Mouse (Mus musculus): ENCODE measurements around the gene Zc3h12a. TPM values are rescaled to one million over a fixed set of nuclear protein-coding genes. Genes with fewer than 3 reads are reported as not detected.

Zc3h12a gene
- polyA plus RNA-seq, 1 experiment from 2014 or later: 0.61 TPM

DNA sequence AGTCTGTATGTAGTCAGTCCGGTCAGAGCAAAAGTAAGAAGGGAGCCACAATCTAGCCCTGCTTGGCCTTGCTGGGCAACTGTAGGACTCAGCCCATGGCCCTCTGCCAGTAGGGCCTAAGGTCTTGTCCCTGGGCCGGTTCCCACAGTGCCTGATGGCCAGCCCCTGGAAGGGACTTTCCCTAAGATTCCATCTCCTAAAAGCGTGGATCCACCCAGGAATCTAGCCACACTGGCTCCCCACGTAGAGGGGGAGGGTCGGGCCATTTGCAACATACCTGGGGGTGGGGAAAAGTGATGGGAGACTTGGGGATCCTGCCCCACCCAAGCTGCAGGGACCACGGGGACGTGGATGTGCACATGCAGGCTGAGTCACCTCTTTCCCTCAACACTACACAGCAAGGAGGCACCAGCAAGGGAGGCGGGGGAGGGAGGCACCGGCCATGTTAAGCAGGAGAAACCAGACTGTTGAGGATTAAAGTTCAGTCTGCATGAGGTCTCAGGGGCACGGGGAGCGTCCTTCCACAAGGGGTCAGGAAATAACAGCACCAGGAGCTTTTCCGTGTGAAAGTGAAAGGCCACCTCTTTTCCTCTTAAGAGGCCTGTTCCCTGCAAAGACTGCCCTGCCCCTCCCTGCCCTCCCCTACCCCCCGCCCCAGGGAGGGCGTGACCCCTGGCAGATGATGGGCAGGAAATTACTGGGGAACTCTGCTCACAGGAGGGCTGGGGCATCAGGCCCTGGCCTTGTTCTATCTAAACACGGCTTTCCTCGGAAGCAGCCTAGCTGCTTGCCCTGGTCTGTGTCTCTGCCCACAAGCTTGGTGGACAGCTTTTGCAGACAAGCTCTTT lies 5.0 kb downstream of the Zc3h12a start:
- Histone ChIP-seq H3K27ac (ENCODE audit: low read depth, low read length) (no peak overlapping the region), H3K4me1 (ENCODE audit: control insufficient read depth, insufficient read depth, low read length) (peaks cover 20% of the 10 kb centered on the region), H3K9me3 (ENCODE audit: control insufficient read depth, low read length) (no peaks in the 10 kb centered on the region), H3K9ac (ENCODE audit: low read depth, low read length) (peak overlapping the region; percentile 28; the same call in 1 of the 2 replicates), H3K4me3 (ENCODE audit: low read length) (no peak overlapping the region), H3K4me2 (replicated peaks; ENCODE audit: low read depth, low read length) (no peak overlapping the region), H3K27me3 (ENCODE audit: control insufficient read depth, insufficient read depth, low read length) (0 out of 2 replicates have a peak, but pooled peaks cover 5% of the 10 kb centered on the region), H3K36me3 (ENCODE audit: control insufficient read depth, insufficient read depth, low read length) (no peaks in the 10 kb centered on the region)
- WGBS: 17% methylated on average over 16 of the region's 16 CpGs
- ATAC-seq (ENCODE audit: low FRiP score, low TSS enrichment): no peak

DNA sequence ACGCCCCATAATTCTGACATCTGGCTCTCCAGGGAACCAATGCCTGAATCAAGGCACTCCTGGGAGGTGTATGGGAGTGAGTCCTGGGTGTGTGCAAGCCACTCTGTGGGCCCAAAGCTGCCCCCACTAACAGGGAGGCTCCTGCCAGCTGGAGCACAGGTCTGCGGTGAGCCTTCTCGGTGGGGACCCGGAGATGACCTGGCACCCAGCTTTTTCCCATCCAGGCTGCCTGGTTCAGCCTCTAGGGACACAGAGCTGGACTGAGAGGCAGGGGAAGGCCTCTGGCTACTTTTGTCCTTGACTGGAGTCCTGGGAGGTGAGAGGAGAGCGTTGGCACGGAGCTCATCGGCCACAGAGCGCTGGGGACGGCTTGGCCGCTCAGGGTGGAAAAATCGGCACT lies 7.9 kb downstream of the Zc3h12a start:
- WGBS: 90% methylated on average over 11 of the region's 11 CpGs
- Histone ChIP-seq H3K27me3 (ENCODE audit: control insufficient read depth, insufficient read depth, low read length) (no peaks in the 10 kb centered on the region), H3K27ac (ENCODE audit: low read depth, low read length) (no peak overlapping the region), H3K4me3 (ENCODE audit: low read length) (no peak overlapping the region), H3K4me2 (replicated peaks; ENCODE audit: low read depth, low read length) (no peak overlapping the region), H3K4me1 (ENCODE audit: control insufficient read depth, insufficient read depth, low read length) (peaks cover 18% of the 10 kb centered on the region), H3K9me3 (ENCODE audit: control insufficient read depth, low read length) (no peaks in the 10 kb centered on the region), H3K36me3 (ENCODE audit: control insufficient read depth, insufficient read depth, low read length) (no peaks in the 10 kb centered on the region), H3K9ac (ENCODE audit: low read depth, low read length) (no peak overlapping the region)
- ATAC-seq (ENCODE audit: low FRiP score, low TSS enrichment): no peak

DNA sequence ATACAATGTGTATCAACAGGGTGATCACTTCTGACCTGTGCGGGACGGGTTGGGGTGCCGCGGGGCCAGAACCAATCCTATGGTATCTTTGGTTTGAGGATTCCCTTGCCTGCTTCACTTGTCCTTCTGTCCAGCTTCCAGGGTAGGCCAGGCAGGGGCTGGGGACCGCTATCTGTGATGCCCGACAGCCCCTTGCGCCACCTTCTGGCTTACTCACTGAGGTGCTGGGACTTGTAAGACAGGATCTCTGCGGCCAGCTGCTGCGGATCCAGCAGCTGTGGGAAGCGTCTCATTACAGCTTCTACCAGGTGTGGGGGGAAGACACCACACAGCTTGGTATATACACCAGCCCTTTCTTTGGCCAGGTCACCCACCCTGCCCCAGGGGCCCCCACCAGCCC lies 8.6 kb downstream of the Zc3h12a start:
- ATAC-seq (ENCODE audit: low FRiP score, low TSS enrichment): 0 out of 2 replicates have a peak, but pooled peaks have one; percentile 5
- no peak overlapping the region for H3K4me2 ChIP-seq (replicated peaks; ENCODE audit: low read depth, low read length)
- no peak overlapping the region for H3K9ac ChIP-seq (ENCODE audit: low read depth, low read length)
- peaks cover 22% of the 10 kb centered on the region for H3K4me1 ChIP-seq (ENCODE audit: control insufficient read depth, insufficient read depth, low read length)
- no peaks in the 10 kb centered on the region for H3K27me3 ChIP-seq (ENCODE audit: control insufficient read depth, insufficient read depth, low read length)
- H3K4me3 ChIP-seq (ENCODE audit: low read length): no peak overlapping the region
- no peak overlapping the region for H3K27ac ChIP-seq (ENCODE audit: low read depth, low read length)
- H3K36me3 ChIP-seq (ENCODE audit: control insufficient read depth, insufficient read depth, low read length): no peaks in the 10 kb centered on the region
- 31% methylated on average over 10 of the region's 10 CpGs for WGBS
- no peaks in the 10 kb centered on the region for H3K9me3 ChIP-seq (ENCODE audit: control insufficient read depth, low read length)

DNA sequence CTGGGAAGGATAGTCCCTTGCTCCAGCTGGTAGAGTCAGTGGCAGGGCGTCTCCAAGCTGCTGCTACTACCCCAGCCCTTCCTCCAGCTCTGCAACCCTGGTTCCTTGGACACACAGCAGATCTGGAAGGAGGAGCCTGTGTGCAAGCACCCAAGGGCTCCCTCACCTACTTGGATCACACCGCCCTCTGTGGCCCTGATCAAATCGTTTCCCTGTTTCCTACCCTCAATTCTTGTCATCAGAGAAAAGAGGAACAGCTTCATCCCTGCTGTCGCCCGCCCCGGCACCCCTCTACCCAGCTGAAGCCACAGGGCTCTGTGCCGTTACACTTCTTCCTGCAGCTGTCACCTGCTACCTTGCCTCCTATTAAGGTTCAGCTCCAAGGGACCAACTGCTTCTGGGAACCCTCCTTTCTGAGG lies 9.7 kb downstream of the Zc3h12a start:
- H3K27me3 ChIP-seq (ENCODE audit: control insufficient read depth, insufficient read depth, low read length): no peaks in the 10 kb centered on the region
- H3K4me1 ChIP-seq (ENCODE audit: control insufficient read depth, insufficient read depth, low read length): peaks cover 20% of the 10 kb centered on the region
- no peak overlapping the region for H3K4me2 ChIP-seq (replicated peaks; ENCODE audit: low read depth, low read length)
- H3K36me3 ChIP-seq (ENCODE audit: control insufficient read depth, insufficient read depth, low read length): no peaks in the 10 kb centered on the region
- WGBS: 89% methylated on average over 7 of the region's 7 CpGs
- H3K27ac ChIP-seq (ENCODE audit: low read depth, low read length): no peak overlapping the region
- ATAC-seq (ENCODE audit: low FRiP score, low TSS enrichment): no peak
- no peaks in the 10 kb centered on the region for H3K9me3 ChIP-seq (ENCODE audit: control insufficient read depth, low read length)
- H3K9ac ChIP-seq (ENCODE audit: low read depth, low read length): no peak overlapping the region
- no peak overlapping the region for H3K4me3 ChIP-seq (ENCODE audit: low read length)

DNA sequence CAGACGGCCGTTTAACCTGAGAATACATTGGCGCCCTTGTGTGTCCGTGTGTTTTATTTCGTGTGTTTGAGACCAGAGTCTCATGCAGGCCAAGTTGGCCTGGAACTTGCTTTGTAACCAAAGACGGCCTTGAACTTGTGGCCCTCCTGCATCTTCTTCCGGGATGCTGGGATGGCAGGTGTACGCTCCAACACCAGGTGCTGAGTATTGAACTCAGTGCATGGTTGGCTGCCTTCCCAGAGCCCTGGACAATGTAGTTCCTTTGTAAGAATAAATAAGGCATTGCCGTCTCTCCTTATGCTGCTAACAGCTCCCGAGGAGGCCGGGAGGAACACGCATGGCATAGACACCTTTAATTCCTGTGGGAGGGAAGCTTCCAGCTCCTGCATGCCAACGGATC lies 10.7 kb downstream of the Zc3h12a start:
- no peak for ATAC-seq (ENCODE audit: low FRiP score, low TSS enrichment)
- WGBS: 76% methylated on average over 13 of the region's 13 CpGs

DNA sequence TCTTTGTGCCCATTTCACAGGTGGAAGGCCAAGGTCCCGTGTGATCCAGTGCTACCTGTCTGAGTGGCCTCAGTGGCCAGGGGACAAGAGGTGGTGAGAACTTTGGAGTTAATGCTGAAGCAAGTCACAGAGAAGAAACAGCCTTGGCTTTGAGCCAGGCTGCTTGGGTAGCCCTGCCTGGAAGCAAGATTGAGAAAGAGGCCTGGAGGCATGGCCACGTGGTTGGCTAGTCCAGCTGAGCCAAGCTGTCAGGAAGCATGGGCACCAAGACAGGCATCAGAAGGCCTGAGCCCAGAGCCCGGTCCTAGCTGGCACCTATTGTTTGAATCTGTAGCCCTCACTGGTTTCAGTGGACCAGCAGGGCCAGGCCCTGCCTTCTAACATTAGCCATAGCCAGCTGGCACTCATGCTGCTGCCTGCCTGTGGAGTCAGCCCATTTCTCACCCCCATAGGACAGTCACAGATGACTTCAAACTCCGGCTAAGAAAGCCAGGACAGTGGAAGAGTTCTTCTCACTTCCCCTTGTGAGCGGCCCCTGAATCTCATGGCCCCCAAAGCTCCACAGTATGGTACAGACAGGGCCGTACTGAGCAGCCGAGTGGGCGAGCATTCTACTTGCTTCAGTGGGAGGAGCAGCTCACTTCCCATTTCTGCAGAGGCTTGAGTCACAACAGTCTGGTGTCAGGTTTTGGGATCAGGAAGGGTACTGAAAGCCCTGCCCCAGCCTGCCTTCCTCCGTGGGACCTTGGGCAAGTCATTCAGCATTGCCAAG lies 11.4 kb downstream of the Zc3h12a start:
- H3K4me3 ChIP-seq (ENCODE audit: low read length): no peak overlapping the region
- WGBS: 69% methylated on average over 9 of the region's 9 CpGs
- peaks cover 12% of the 10 kb centered on the region for H3K4me1 ChIP-seq (ENCODE audit: control insufficient read depth, insufficient read depth, low read length)
- H3K36me3 ChIP-seq (ENCODE audit: control insufficient read depth, insufficient read depth, low read length): no peaks in the 10 kb centered on the region
- no peaks in the 10 kb centered on the region for H3K9me3 ChIP-seq (ENCODE audit: control insufficient read depth, low read length)
- H3K27ac ChIP-seq (ENCODE audit: low read depth, low read length): no peak overlapping the region
- H3K27me3 ChIP-seq (ENCODE audit: control insufficient read depth, insufficient read depth, low read length): no peaks in the 10 kb centered on the region
- H3K4me2 ChIP-seq (replicated peaks; ENCODE audit: low read depth, low read length): no peak overlapping the region
- no peak overlapping the region for H3K9ac ChIP-seq (ENCODE audit: low read depth, low read length)
- ATAC-seq (ENCODE audit: low FRiP score, low TSS enrichment): no peak; the same call in 1 of the 2 replicates

More for the DNA sequence above, 10.7 kb downstream of the Zc3h12a start:
- Histone ChIP-seq H3K36me3 (ENCODE audit: control insufficient read depth, insufficient read depth, low read length) (no peaks in the 10 kb centered on the region), H3K4me2 (replicated peaks; ENCODE audit: low read depth, low read length) (no peak overlapping the region), H3K4me3 (ENCODE audit: low read length) (no peak overlapping the region), H3K27me3 (ENCODE audit: control insufficient read depth, insufficient read depth, low read length) (no peaks in the 10 kb centered on the region), H3K9ac (ENCODE audit: low read depth, low read length) (no peak overlapping the region), H3K4me1 (ENCODE audit: control insufficient read depth, insufficient read depth, low read length) (peaks cover 12% of the 10 kb centered on the region), H3K9me3 (ENCODE audit: control insufficient read depth, low read length) (no peaks in the 10 kb centered on the region), H3K27ac (ENCODE audit: low read depth, low read length) (no peak overlapping the region)

DNA sequence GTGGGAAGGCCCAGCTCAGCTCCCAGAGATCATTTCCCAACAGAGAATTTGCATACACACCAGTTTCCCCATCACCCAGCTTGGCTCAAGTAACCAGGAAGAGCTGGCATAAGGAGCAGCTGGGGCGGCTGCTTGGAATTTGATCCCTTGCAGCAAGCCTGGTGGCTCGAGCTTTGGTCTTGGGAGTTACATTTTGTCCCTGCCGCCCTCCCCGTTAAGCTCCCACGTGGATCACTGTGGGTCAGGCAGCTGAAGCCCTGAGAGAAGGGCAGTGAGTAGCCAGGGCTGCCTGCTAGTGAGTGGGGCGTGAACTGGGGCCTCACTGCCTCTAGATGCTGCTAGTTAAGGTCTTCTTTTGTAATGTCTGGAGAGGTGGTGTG lies 11.9 kb downstream of the Zc3h12a start:
- 13% methylated on average over 6 of the region's 6 CpGs for WGBS
- no peak overlapping the region for H3K9ac ChIP-seq (ENCODE audit: low read depth, low read length)
- no peaks in the 10 kb centered on the region for H3K27me3 ChIP-seq (ENCODE audit: control insufficient read depth, insufficient read depth, low read length)
- 0 out of 2 replicates have a peak, but pooled peaks cover 3% of the 10 kb centered on the region for H3K36me3 ChIP-seq (ENCODE audit: control insufficient read depth, insufficient read depth, low read length)
- H3K27ac ChIP-seq (ENCODE audit: low read depth, low read length): no peak overlapping the region
- H3K9me3 ChIP-seq (ENCODE audit: control insufficient read depth, low read length): no peaks in the 10 kb centered on the region
- no peak overlapping the region for H3K4me3 ChIP-seq (ENCODE audit: low read length)
- ATAC-seq (ENCODE audit: low FRiP score, low TSS enrichment): no peak; the same call in 1 of the 2 replicates
- H3K4me2 ChIP-seq (replicated peaks; ENCODE audit: low read depth, low read length): no peak overlapping the region
- H3K4me1 ChIP-seq (ENCODE audit: control insufficient read depth, insufficient read depth, low read length): peaks cover 12% of the 10 kb centered on the region

DNA sequence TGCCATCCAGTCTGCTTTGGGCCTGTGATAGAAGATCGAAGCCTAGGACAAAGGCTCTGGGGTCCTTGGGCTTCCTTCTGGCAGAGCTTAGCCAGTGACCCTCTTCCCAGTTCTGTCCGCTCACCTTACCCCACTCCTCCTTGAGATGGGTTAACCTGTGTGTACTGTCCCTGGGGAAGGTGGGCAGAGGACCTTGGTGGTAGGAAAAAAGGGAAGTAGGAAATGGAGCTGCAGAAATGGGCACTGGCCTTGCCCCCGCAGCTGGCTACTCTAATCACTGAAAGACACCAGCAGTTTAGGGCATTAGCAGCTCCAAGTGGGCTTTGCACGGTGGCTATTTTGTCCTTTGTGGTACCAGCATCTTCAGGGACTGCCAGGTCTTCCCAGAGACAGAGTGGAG lies 12.6 kb downstream of the Zc3h12a start:
- H3K9me3 ChIP-seq (ENCODE audit: control insufficient read depth, low read length): no peaks in the 10 kb centered on the region
- peaks cover 8% of the 10 kb centered on the region; the same call in 1 of the 2 replicates for H3K36me3 ChIP-seq (ENCODE audit: control insufficient read depth, insufficient read depth, low read length)
- ATAC-seq (ENCODE audit: low FRiP score, low TSS enrichment): peak; percentile 22; the same call in 1 of the 2 replicates
- WGBS: 86% methylated on average over 4 of the region's 4 CpGs
- no peak overlapping the region for H3K4me3 ChIP-seq (ENCODE audit: low read length)
- H3K4me1 ChIP-seq (ENCODE audit: control insufficient read depth, insufficient read depth, low read length): peaks cover 12% of the 10 kb centered on the region
- no peak overlapping the region for H3K4me2 ChIP-seq (replicated peaks; ENCODE audit: low read depth, low read length)
- no peak overlapping the region for H3K9ac ChIP-seq (ENCODE audit: low read depth, low read length)
- peak overlapping the region; percentile 55; the same call in 1 of the 2 replicates for H3K27ac ChIP-seq (ENCODE audit: low read depth, low read length)
- H3K27me3 ChIP-seq (ENCODE audit: control insufficient read depth, insufficient read depth, low read length): no peaks in the 10 kb centered on the region

DNA sequence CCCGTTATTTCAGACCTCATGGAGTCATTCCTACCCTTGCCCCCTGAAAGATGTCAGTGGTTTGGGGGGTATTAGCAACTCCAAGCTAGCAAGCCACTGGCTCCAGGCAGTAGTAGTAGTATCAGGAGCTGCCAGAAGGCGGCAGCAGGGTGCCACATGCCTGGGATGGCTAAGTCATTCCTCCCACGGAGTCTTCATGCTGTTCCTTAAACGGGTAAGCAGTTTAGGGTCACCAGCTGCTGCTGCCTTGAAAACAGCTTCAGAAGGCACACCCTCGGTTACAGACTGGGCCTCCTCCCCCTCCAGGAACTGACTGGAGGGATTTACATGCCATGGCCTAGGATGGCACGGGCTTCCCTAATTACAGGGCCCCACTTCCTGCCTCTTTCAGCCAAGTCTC lies 13.0 kb downstream of the Zc3h12a start:
- Histone ChIP-seq H3K36me3 (ENCODE audit: control insufficient read depth, insufficient read depth, low read length) (peaks cover 12% of the 10 kb centered on the region; the same call in 1 of the 2 replicates), H3K4me2 (replicated peaks; ENCODE audit: low read depth, low read length) (no peak overlapping the region), H3K4me3 (ENCODE audit: low read length) (no peak overlapping the region), H3K27ac (ENCODE audit: low read depth, low read length) (peak overlapping the region; percentile 55; the same call in 1 of the 2 replicates), H3K9me3 (ENCODE audit: control insufficient read depth, low read length) (no peaks in the 10 kb centered on the region), H3K27me3 (ENCODE audit: control insufficient read depth, insufficient read depth, low read length) (no peaks in the 10 kb centered on the region), H3K4me1 (ENCODE audit: control insufficient read depth, insufficient read depth, low read length) (peaks cover 12% of the 10 kb centered on the region), H3K9ac (ENCODE audit: low read depth, low read length) (no peak overlapping the region)
- ATAC-seq (ENCODE audit: low FRiP score, low TSS enrichment): peak; percentile 74
- WGBS: 6% methylated on average over 6 of the region's 6 CpGs
